Mouse (Mus musculus): ENCODE measurements around the gene Lrrc72. TPM values are rescaled to one million over a fixed set of nuclear protein-coding genes. Genes with fewer than 3 reads are reported as not detected.
A peak's percentile ranks its signal among the peaks of the same experiment; 100 is the strongest.

Gene Lrrc72
- polyA plus RNA-seq, 1 experiment = not detected

- Histone ChIP-seq H3K27ac (ENCODE audit: insufficient read depth, low read depth, low read length) (no peak overlapping the region), H3K4me3 (ENCODE audit: insufficient read depth, low read length) (no peak overlapping the region), H3K4me1 (ENCODE audit: control insufficient read depth, insufficient read depth, low read length) (peaks cover 7% of the 10 kb centered on the region)
- TF ChIP-seq CTCF (IDR thresholded peaks at IDR 0.05; ENCODE audit: low read depth, low read length) (no peak), POLR2A (IDR thresholded peaks at IDR 0.05; ENCODE audit: borderline replicate concordance, low read depth, low read length) (no peak)
Observed at GRCm38 (mm10) chr12:36194976-36195375, 58.2 kb downstream of the Lrrc72 start.

GRCm38 (mm10) chr12:36190343-36190742 lies 62.9 kb downstream of the Lrrc72 start:
- peaks cover 26% of the 10 kb centered on the region for H3K4me1 ChIP-seq (ENCODE audit: control insufficient read depth, insufficient read depth, low read length)
- no peak overlapping the region for H3K4me3 ChIP-seq (ENCODE audit: insufficient read depth, low read length)
- H3K27ac ChIP-seq (ENCODE audit: insufficient read depth, low read depth, low read length) = no peak overlapping the region
- TF ChIP-seq POLR2A (IDR thresholded peaks at IDR 0.05; ENCODE audit: borderline replicate concordance, low read depth, low read length) (no peak), CTCF (IDR thresholded peaks at IDR 0.05; ENCODE audit: low read depth, low read length) (no peak)

GRCm38 (mm10) chr12:36189610-36190009 lies 63.6 kb downstream of the Lrrc72 start:
- H3K4me1 ChIP-seq (ENCODE audit: control insufficient read depth, insufficient read depth, low read length) = peaks cover 26% of the 10 kb centered on the region
- H3K4me3 ChIP-seq (ENCODE audit: insufficient read depth, low read length) = no peak overlapping the region
- TF ChIP-seq CTCF (IDR thresholded peaks at IDR 0.05; ENCODE audit: low read depth, low read length) (no peak), POLR2A (IDR thresholded peaks at IDR 0.05; ENCODE audit: borderline replicate concordance, low read depth, low read length) (no peak)
- no peak overlapping the region for H3K27ac ChIP-seq (ENCODE audit: insufficient read depth, low read depth, low read length)

DNA sequence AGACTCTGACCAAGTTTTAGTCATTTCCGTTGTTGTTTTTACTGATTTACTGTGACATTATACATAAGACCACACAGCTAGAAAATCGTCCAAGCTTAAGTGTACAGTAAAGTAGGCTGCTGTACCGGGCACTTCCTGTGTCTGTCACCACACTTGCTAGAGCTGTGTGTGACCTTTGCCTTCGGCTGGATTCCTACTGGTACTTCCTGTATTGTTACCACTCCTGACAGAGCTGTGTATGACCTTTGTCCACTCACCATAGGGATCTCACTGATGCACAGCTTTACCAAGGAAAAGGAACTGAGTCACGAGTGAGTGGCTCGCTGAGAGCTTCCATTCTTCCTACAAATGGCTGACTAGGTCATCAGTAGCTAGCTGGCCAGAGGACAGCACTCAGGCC lies 66.1 kb downstream of the Lrrc72 start:
- Histone ChIP-seq H3K4me1 (ENCODE audit: control insufficient read depth, insufficient read depth, low read length) (peaks cover 26% of the 10 kb centered on the region), H3K4me3 (ENCODE audit: insufficient read depth, low read length) (no peak overlapping the region), H3K27ac (ENCODE audit: insufficient read depth, low read depth, low read length) (peak overlapping the region; percentile 68)
- no peak for TF ChIP-seq CTCF (IDR thresholded peaks at IDR 0.05; ENCODE audit: low read depth, low read length)
- no peak for TF ChIP-seq POLR2A (IDR thresholded peaks at IDR 0.05; ENCODE audit: borderline replicate concordance, low read depth, low read length)

DNA sequence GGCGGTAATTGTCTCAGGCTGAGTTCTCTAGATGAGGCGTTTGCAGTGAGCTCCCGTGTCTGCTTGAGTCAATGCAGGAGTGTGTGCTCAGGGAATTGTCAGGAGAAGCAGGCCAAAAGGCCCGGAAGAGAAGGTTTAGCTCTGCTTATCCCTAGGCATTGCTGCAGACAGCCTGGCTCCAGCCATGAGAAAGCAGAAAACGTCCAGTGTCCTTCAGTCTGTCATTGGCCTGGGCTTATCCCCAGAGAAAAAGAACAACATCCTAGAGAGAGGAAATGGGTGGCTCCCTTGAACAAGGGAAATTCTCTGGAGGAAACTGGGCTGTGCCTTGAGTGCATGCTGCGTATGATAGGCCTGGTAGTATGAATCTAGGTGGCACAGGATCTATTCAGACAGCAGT lies 70.6 kb downstream of the Lrrc72 start:
- TF ChIP-seq POLR2A (IDR thresholded peaks at IDR 0.05; ENCODE audit: borderline replicate concordance, low read depth, low read length) (no peak), CTCF (IDR thresholded peaks at IDR 0.05; ENCODE audit: low read depth, low read length) (no peak)
- Histone ChIP-seq H3K27ac (ENCODE audit: insufficient read depth, low read depth, low read length) (no peak overlapping the region), H3K4me3 (ENCODE audit: insufficient read depth, low read length) (no peak overlapping the region), H3K4me1 (ENCODE audit: control insufficient read depth, insufficient read depth, low read length) (peaks cover 13% of the 10 kb centered on the region)

- no peak overlapping the region for H3K27ac ChIP-seq (ENCODE audit: insufficient read depth, low read depth, low read length)
- no peaks in the 10 kb centered on the region for H3K4me1 ChIP-seq (ENCODE audit: control insufficient read depth, insufficient read depth, low read length)
- H3K4me3 ChIP-seq (ENCODE audit: insufficient read depth, low read length) = no peak overlapping the region
- TF ChIP-seq CTCF (IDR thresholded peaks at IDR 0.05; ENCODE audit: low read depth, low read length) (no peak), POLR2A (IDR thresholded peaks at IDR 0.05; ENCODE audit: borderline replicate concordance, low read depth, low read length) (no peak)
Observed at GRCm38 (mm10) chr12:36177227-36177626, 76.0 kb downstream of the Lrrc72 start.

GRCm38 (mm10) chr12:36165299-36165698 lies 87.9 kb downstream of the Lrrc72 start:
- TF ChIP-seq CTCF (IDR thresholded peaks at IDR 0.05; ENCODE audit: low read depth, low read length) (no peak), POLR2A (IDR thresholded peaks at IDR 0.05; ENCODE audit: borderline replicate concordance, low read depth, low read length) (no peak)

GRCm38 (mm10) chr12:36164126-36164791 lies 88.9 kb downstream of the Lrrc72 start:
- H3K4me3 ChIP-seq (ENCODE audit: insufficient read depth, low read length) = no peak overlapping the region
- TF ChIP-seq CTCF (IDR thresholded peaks at IDR 0.05; ENCODE audit: low read depth, low read length) = no peak
- TF ChIP-seq POLR2A (IDR thresholded peaks at IDR 0.05; ENCODE audit: borderline replicate concordance, low read depth, low read length) = no peak
- no peaks in the 10 kb centered on the region for H3K4me1 ChIP-seq (ENCODE audit: control insufficient read depth, insufficient read depth, low read length)
- H3K27ac ChIP-seq (ENCODE audit: insufficient read depth, low read depth, low read length) = no peak overlapping the region

More at GRCm38 (mm10) chr12:36165299-36165698, 87.9 kb downstream of the Lrrc72 start:
- H3K4me3 ChIP-seq (ENCODE audit: insufficient read depth, low read length) = no peak overlapping the region
- no peak overlapping the region for H3K27ac ChIP-seq (ENCODE audit: insufficient read depth, low read depth, low read length)
- H3K4me1 ChIP-seq (ENCODE audit: control insufficient read depth, insufficient read depth, low read length) = no peaks in the 10 kb centered on the region

Other genes with a start within 250 kb of the Lrrc72 start
- 14.5 and 18.1 TPM in 2 replicates for gene Tspan13, start 210.9 kb downstream of the Lrrc72 start, polyA plus RNA-seq (2012; ENCODE audit: insufficient read depth, insufficient read length, missing spikeins)
- 15.1 and 17.2 TPM in 2 replicates for gene Ankmy2, start 96.3 kb downstream of the Lrrc72 start, polyA plus RNA-seq (2012; ENCODE audit: insufficient read depth, insufficient read length, missing spikeins)
- gene Bzw2, start 95.3 kb downstream of the Lrrc72 start, polyA plus RNA-seq (2012; ENCODE audit: insufficient read depth, insufficient read length, missing spikeins) = 6.3 and 7.3 TPM in 2 replicates
- not detected in 2 replicates for gene Sostdc1, start 60.7 kb upstream of the Lrrc72 start, polyA plus RNA-seq (2012; ENCODE audit: insufficient read depth, insufficient read length, missing spikeins)
- 1.4 and 1.6 TPM in 2 replicates for gene Ispd, start 128.1 kb upstream of the Lrrc72 start, polyA plus RNA-seq (2012; ENCODE audit: insufficient read depth, insufficient read length, missing spikeins)
- not detected in 2 replicates for gene D630036H23Rik, start 128.8 kb upstream of the Lrrc72 start, polyA plus RNA-seq (2012; ENCODE audit: insufficient read depth, insufficient read length, missing spikeins)

All from bone marrow macrophage, adult 2 months (primary cell).